Mouse (Mus musculus): ENCODE results near the gene Gm8453.
"Not testable (repeated sequence)": the region's sequence is repeated elsewhere in the genome, so short reads cannot be mapped to it uniquely, and the experiment has no call there.

Gm8453 gene

GRCm38 (mm10) chr7:22229384-22229783 lies at the start of gene Gm8453:
Gm8453 (minus strand) TSS chr7:22229484.
- POLR2A ChIA-PET, CTCF ChIA-PET: not testable (repeated sequence)

- CTCF ChIA-PET, POLR2A ChIA-PET: not testable (repeated sequence)
Measured at GRCm38 (mm10) chr7:22201164-22201563, 28.1 kb downstream of the Gm8453 start, which contains the start of gene Gm8653. Gm8653 (minus strand) TSS chr7:22201264.

- POLR2A ChIA-PET, CTCF ChIA-PET: not testable (repeated sequence)
Measured at GRCm38 (mm10) chr7:22189077-22189476, 40.2 kb downstream of the Gm8453 start, which contains the start of gene Vmn1r143. Vmn1r143 (plus strand) TSS chr7:22189377.
